Mouse (Mus musculus) CH12.LX (cell line): ENCODE data around the gene Astn2. TPM values are rescaled to one million over a fixed set of nuclear protein-coding genes. Genes with fewer than 3 reads are reported as not detected.

Experiments
- DNase-seq: peaks from one replicate; pipeline ENCODE4 v3.0.0-alpha.2; 2013; ENCODE audit errors: extremely low read depth
- H3K27ac ChIP-seq: 2 replicates; pipeline ENCODE4 v1.5.1; 2012; ENCODE audit warnings: low read depth, mild to moderate bottlenecking, control low read depth, moderate library complexity; ENCODE audit not compliant: insufficient read depth
- H3K27me3 ChIP-seq: replicated peaks from 2 replicates; pipeline ENCODE3; 2012; ENCODE audit warnings: inconsistent platforms
- H3K36me3 ChIP-seq, 2 experiments: replicated peaks in 1 of 2; 2 replicates each; pipeline versions ENCODE3 to v1.6.1; 2012; ENCODE audit warnings: inconsistent platforms in 1 of 2, low read length in 1 of 2, mild to moderate bottlenecking in 1 of 2, mixed read lengths in 1 of 2, moderate library complexity in 1 of 2; ENCODE audit not compliant: control insufficient read depth in 1 of 2, insufficient read depth in 1 of 2
- H3K4me1 ChIP-seq, 2 experiments: 2 replicates each; pipeline ENCODE4 v1.6.1; 2012; ENCODE audit warnings: inconsistent platforms in 1 of 2, moderate library complexity in 1 of 2; ENCODE audit not compliant: insufficient read depth in 2 of 2, control insufficient read depth in 1 of 2
- H3K4me2 ChIP-seq: 2 replicates; pipeline ENCODE4 v1.6.1; 2012; ENCODE audit warnings: low read depth, mild to moderate bottlenecking, control low read depth; ENCODE audit not compliant: poor library complexity, insufficient read depth, severe bottlenecking
- H3K4me3 ChIP-seq, 3 experiments: fragments of 150-350 bp in 1 of 3; sonication (generic) in 1 of 3; replicated peaks in 1 of 3; 2 replicates each; pipeline versions ENCODE3 to v1.5.1; 2011 to 2012; ENCODE audit warnings: low read depth in 2 of 3, low read length in 2 of 3, mild to moderate bottlenecking in 2 of 3, moderate library complexity in 2 of 3, control low read depth in 1 of 3, improper control_type of control experiment in 1 of 3, inconsistent platforms in 1 of 3, mixed read lengths in 1 of 3; ENCODE audit not compliant: poor library complexity in 1 of 3
- H3K79me2 ChIP-seq: replicated peaks from 2 replicates; pipeline ENCODE4 v1.6.1; 2012; ENCODE audit warnings: mild to moderate bottlenecking, moderate library complexity; ENCODE audit not compliant: control insufficient read depth, poor library complexity, insufficient read depth, severe bottlenecking; ENCODE audit errors: extremely low read depth
- H3K9ac ChIP-seq: 2 replicates; pipeline ENCODE4 v1.6.1; 2012; ENCODE audit warnings: low read depth, mild to moderate bottlenecking, control low read depth, moderate library complexity; ENCODE audit not compliant: insufficient read depth
- H3K9me3 ChIP-seq: replicated peaks from 2 replicates; pipeline ENCODE3; 2012; ENCODE audit warnings: low read length, inconsistent platforms, mixed read lengths
- CHD2 ChIP-seq: IDR thresholded peaks from 2 replicates; pipeline ENCODE4 v1.6.1; 2011; ENCODE audit warnings: low read length, improper control_type of control experiment
- CTCF ChIP-seq, 2 experiments: IDR thresholded peaks in 1 of 2; conservative IDR thresholded peaks in 1 of 2; 2 replicates each; pipeline ENCODE4 v1.5.1; 2011 to 2012; ENCODE audit warnings: low read depth in 2 of 2, low read length in 2 of 2, improper control_type of control experiment in 1 of 2, inconsistent platforms in 1 of 2, mild to moderate bottlenecking in 1 of 2, moderate library complexity in 1 of 2
- E2F4 ChIP-seq: IDR thresholded peaks from 2 replicates; pipeline ENCODE4 v1.6.1; 2011; ENCODE audit warnings: low read depth, low read length, improper control_type of control experiment; ENCODE audit not compliant: insufficient replicate concordance
- EP300 ChIP-seq: IDR thresholded peaks from 2 replicates; pipeline ENCODE4 v1.6.1; 2011; ENCODE audit warnings: low read length, improper control_type of control experiment
- ETS1 ChIP-seq: conservative IDR thresholded peaks from 2 replicates; pipeline ENCODE4 v1.6.1; 2012; ENCODE audit warnings: low read depth, mild to moderate bottlenecking, inconsistent platforms, low read length, improper control_type of control experiment, moderate library complexity
- GABPA ChIP-seq: IDR thresholded peaks from 2 replicates; pipeline ENCODE4 v1.6.1; 2012; ENCODE audit warnings: low read depth, low read length, improper control_type of control experiment, inconsistent platforms; ENCODE audit not compliant: insufficient replicate concordance
- IRF4 ChIP-seq: IDR thresholded peaks from 2 replicates; pipeline ENCODE4 v1.6.1; 2014; ENCODE audit warnings: low read depth, mild to moderate bottlenecking, inconsistent platforms, low read length, improper control_type of control experiment
- JUND ChIP-seq: conservative IDR thresholded peaks from 2 replicates; pipeline ENCODE4 v1.6.1; 2011; ENCODE audit warnings: low read depth, low read length, improper control_type of control experiment
- KAT2A ChIP-seq: IDR thresholded peaks from 2 replicates; pipeline ENCODE4 v1.6.1; 2012; ENCODE audit warnings: low read length, improper control_type of control experiment, inconsistent platforms; ENCODE audit not compliant: insufficient replicate concordance
- MEF2A ChIP-seq: IDR thresholded peaks from 2 replicates; pipeline ENCODE4 v1.6.1; 2014; ENCODE audit warnings: low read depth, mild to moderate bottlenecking, inconsistent platforms, low read length, improper control_type of control experiment, borderline replicate concordance
- MXI1 ChIP-seq: IDR thresholded peaks from 2 replicates; pipeline ENCODE4 v1.6.1; 2011; ENCODE audit warnings: mild to moderate bottlenecking, low read depth, low read length, improper control_type of control experiment
- PAX5 ChIP-seq: IDR thresholded peaks from 2 replicates; pipeline ENCODE4 v1.6.1; 2012; ENCODE audit warnings: low read length, inconsistent platforms, mixed read lengths
- POLR2AphosphoS2 ChIP-seq: IDR thresholded peaks from 2 replicates; pipeline ENCODE4 v1.6.1; 2011; ENCODE audit warnings: low read depth, low read length, improper control_type of control experiment
- RAD21 ChIP-seq: IDR thresholded peaks from 2 replicates; pipeline ENCODE4 v1.6.1; 2011; ENCODE audit warnings: low read depth, mild to moderate bottlenecking, low read length, improper control_type of control experiment, moderate library complexity
- RCOR1 ChIP-seq: conservative IDR thresholded peaks from 2 replicates; pipeline ENCODE4 v1.6.1; 2012; ENCODE audit warnings: low read depth, mild to moderate bottlenecking, inconsistent platforms, low read length, improper control_type of control experiment
- SIN3A ChIP-seq: IDR thresholded peaks from 2 replicates; pipeline ENCODE4 v1.6.1; 2012; ENCODE audit warnings: low read length, improper control_type of control experiment, inconsistent platforms
- TCF12 ChIP-seq: IDR thresholded peaks from 2 replicates; pipeline ENCODE4 v1.6.1; 2014; ENCODE audit warnings: low read depth, mild to moderate bottlenecking, inconsistent platforms, low read length, improper control_type of control experiment
- UBTF ChIP-seq: IDR thresholded peaks from 2 replicates; pipeline ENCODE4 v1.6.1; 2012; ENCODE audit warnings: low read depth, mild to moderate bottlenecking, inconsistent platforms, low read length, improper control_type of control experiment, moderate library complexity
- USF2 ChIP-seq: conservative IDR thresholded peaks from 2 replicates; pipeline ENCODE4 v1.6.1; 2011; ENCODE audit warnings: low read depth, low read length, improper control_type of control experiment
- ZC3H11A ChIP-seq: IDR thresholded peaks from 2 replicates; pipeline ENCODE4 v1.6.1; 2012; ENCODE audit warnings: low read depth, mild to moderate bottlenecking, inconsistent platforms, low read length, improper control_type of control experiment
- ZKSCAN1 ChIP-seq: IDR thresholded peaks from 2 replicates; pipeline ENCODE4 v1.6.1; 2012; ENCODE audit warnings: low read depth, inconsistent platforms, low read length, improper control_type of control experiment, borderline replicate concordance
- ZNF384 ChIP-seq: IDR thresholded peaks from 2 replicates; pipeline ENCODE4 v1.6.1; 2012; ENCODE audit warnings: low read depth, low read length, improper control_type of control experiment, inconsistent platforms
- dilution Hi-C: fragments of 300-500 bp; cut with MboI; formaldehyde crosslinking; loops from 2 replicates; pipeline ENCODE4 v1.14.3; 2020; ENCODE audit warnings: low sequenced_read_pairs; ENCODE audit not compliant: extremely low pct_unique_long_range_greater_than_20kb, extremely low pct_ligation_motif_present
- in situ Hi-C: fragments of 300-500 bp; cut with MboI; formaldehyde crosslinking; loops from 3 replicates; pipeline ENCODE4 v1.14.3; 2019; ENCODE audit warnings: low sequenced_read_pairs, low pct_ligation_motif_present, low pct_unique_long_range_greater_than_20kb, mixed read lengths
- polyA plus RNA-seq: library from polyadenylated mRNA; unstranded; fragments of >175 nt; gene quantifications from 2 replicates; pipeline ENCODE4 v1.2.1, GENCODE M21; 2012; ENCODE audit warnings: low read depth; ENCODE audit not compliant: insufficient read length
- total RNA-seq, 2 experiments: library from RNA; depleted of rRNA; stranded (reverse); fragments of 300-350 nt in 1 of 2; fragments of >200 nt in 1 of 2; gene quantifications; 2 replicates each; pipeline ENCODE4 v1.2.3; 2012 to 2014

Astn2 gene
- total and polyA plus RNA-seq, 3 experiments, result not detected

DNA sequence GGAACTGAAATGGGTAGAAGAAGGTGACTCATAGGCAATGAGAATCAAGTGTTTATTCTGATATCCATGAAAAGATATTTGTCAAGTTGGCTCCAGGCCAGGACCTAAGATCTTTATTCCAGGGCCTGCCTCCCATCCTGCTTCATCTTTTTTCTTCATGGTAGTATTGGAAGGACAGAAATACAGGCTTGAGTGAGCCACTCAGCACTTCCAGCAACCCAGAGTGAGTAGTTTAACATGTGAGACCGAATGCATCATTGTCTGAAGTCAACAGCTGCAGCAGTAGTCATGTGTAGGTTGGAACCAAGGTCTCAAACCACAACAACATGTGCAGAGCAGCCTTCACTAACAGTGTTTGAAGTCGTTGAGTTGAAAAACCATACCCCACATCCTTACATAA lies 636.5 kb downstream of the Astn2 start:
- no peaks in the 10 kb centered on the region for H3K27me3 ChIP-seq
- TF ChIP-seq USF2, result no peak
- TF ChIP-seq KAT2A, result no peak
- no peak for TF ChIP-seq SIN3A
- no peak for TF ChIP-seq ZKSCAN1
- no peak for TF ChIP-seq E2F4
- no peak for TF ChIP-seq MXI1
- no peak for TF ChIP-seq PAX5
- no peak for TF ChIP-seq ETS1
- no peak for TF ChIP-seq POLR2AphosphoS2
- no peak for TF ChIP-seq UBTF
- no peak for TF ChIP-seq MEF2A
- no peak for TF ChIP-seq GABPA
- TF ChIP-seq CHD2, result no peak
- no peak for TF ChIP-seq EP300
- no peak for TF ChIP-seq RCOR1
- no peak for TF ChIP-seq RAD21
- TF ChIP-seq JUND, result no peak
- no peak for TF ChIP-seq ZNF384
- no peak for TF ChIP-seq ZC3H11A
- TF ChIP-seq, all 38 proteins: peak for 0
- no peaks in the 10 kb centered on the region for H3K36me3 ChIP-seq
- H3K4me2 ChIP-seq, result no peak overlapping the region
- in situ Hi-C loops (no loop called here), dilution Hi-C loops (no loop called here)
- no peak overlapping the region for H3K27ac ChIP-seq
- H3K9me3 ChIP-seq, result peaks cover 49% of the 10 kb centered on the region
- H3K79me2 ChIP-seq, result no peaks in the 10 kb centered on the region
- H3K4me3 ChIP-seq, result no peak overlapping the region
- DNase-seq, result no peak
- no peaks in the 10 kb centered on the region for H3K4me1 ChIP-seq
- H3K9ac ChIP-seq, result no peak overlapping the region

DNA sequence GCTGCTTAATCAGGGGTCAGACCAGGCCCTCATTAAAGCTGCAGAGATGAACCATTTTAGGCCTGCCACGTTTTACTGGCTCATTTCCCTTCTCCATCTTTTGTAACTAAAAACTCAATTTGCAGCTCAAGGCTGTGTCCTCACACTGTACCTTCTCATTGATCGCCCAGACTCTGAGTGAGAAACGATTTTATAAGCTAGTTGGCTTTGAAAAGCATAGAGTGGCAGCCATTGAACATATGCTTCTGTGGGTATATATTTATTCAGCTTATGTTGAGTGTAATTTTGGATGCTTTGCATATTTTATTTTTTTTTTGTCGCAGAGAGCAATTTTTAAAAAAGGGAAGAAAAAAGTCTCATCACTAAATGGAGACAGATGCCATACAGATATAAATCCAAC lies 637.0 kb downstream of the Astn2 start:
- in situ Hi-C loops, result no loop called here
- no peaks in the 10 kb centered on the region for H3K36me3 ChIP-seq
- H3K4me2 ChIP-seq, result no peak overlapping the region
- H3K79me2 ChIP-seq, result no peaks in the 10 kb centered on the region
- no peak overlapping the region for H3K4me3 ChIP-seq
- no peak overlapping the region for H3K27ac ChIP-seq
- no peak for TF ChIP-seq E2F4
- no peak for TF ChIP-seq CTCF (conservative IDR thresholded peaks at IDR 0.05 in 1 of 2, IDR thresholded peaks at IDR 0.05 in 1 of 2; ENCODE audit: low read depth in 2 of 2, low read length in 2 of 2)
- TF ChIP-seq TCF12, result no peak
- no peak for TF ChIP-seq IRF4
- no peak for TF ChIP-seq USF2
- TF ChIP-seq, all 38 proteins: peak for 0
- H3K4me1 ChIP-seq, result no peaks in the 10 kb centered on the region
- H3K27me3 ChIP-seq, result no peaks in the 10 kb centered on the region
- H3K9ac ChIP-seq, result no peak overlapping the region
- dilution Hi-C loops, result no loop called here
- DNase-seq, result no peak
- peaks cover 44% of the 10 kb centered on the region for H3K9me3 ChIP-seq
